Mouse (Mus musculus) ES-E14 (cell line): Measurements from ENCODE around the gene Fam171a1. TPM values are rescaled to one million over a fixed set of nuclear protein-coding genes. Genes with fewer than 3 reads are reported as not detected.

Experiments used
- DNase-seq: peaks from one replicate; pipeline ENCODE4 v3.0.0-alpha.2; 2013; ENCODE audit warnings: low read depth, low spot score
- H3K27ac ChIP-seq: 2 replicates; pipeline ENCODE4 v1.5.1; 2012; ENCODE audit warnings: low read depth, mild to moderate bottlenecking, low read length, moderate library complexity, mixed read lengths; ENCODE audit not compliant: poor library complexity, insufficient read depth, severe bottlenecking
- H3K36me3 ChIP-seq: 2 replicates; pipeline ENCODE4 v1.6.1; 2012; ENCODE audit warnings: mild to moderate bottlenecking, low read length, moderate library complexity, mixed read lengths; ENCODE audit not compliant: control insufficient read depth, poor library complexity, insufficient read depth, severe bottlenecking
- H3K4me1 ChIP-seq, 2 experiments: fragments of 150-350 bp in 1 of 2; sonication (generic) in 1 of 2; 2 replicates each; pipeline ENCODE4 v1.6.1; 2012; ENCODE audit warnings: low read length in 2 of 2, mild to moderate bottlenecking in 1 of 2, mixed read lengths in 1 of 2; ENCODE audit not compliant: control insufficient read depth in 2 of 2, insufficient read depth in 2 of 2, poor library complexity in 1 of 2
- H3K4me3 ChIP-seq, 2 experiments: fragments of 150-350 bp in 1 of 2; sonication (generic) in 1 of 2; 2 replicates each; pipeline ENCODE4 v1.5.1; 2012; ENCODE audit warnings: low read length in 2 of 2, low read depth in 1 of 2, mild to moderate bottlenecking in 1 of 2, mixed read lengths in 1 of 2; ENCODE audit not compliant: insufficient read depth in 1 of 2, poor library complexity in 1 of 2, severe bottlenecking in 1 of 2
- H3K9ac ChIP-seq: 2 replicates; pipeline ENCODE4 v1.6.1; 2012; ENCODE audit warnings: low read depth, mild to moderate bottlenecking, low read length, mixed read lengths; ENCODE audit not compliant: poor library complexity, insufficient read depth, severe bottlenecking
- H3K9me3 ChIP-seq: fragments of 150-350 bp; sonication (generic); 2 replicates; pipeline ENCODE4 v1.6.1; 2012; ENCODE audit warnings: low read depth, mild to moderate bottlenecking, low read length; ENCODE audit not compliant: control insufficient read depth, insufficient read depth
- CHD2 ChIP-seq: IDR thresholded peaks from 2 replicates; pipeline ENCODE4 v1.6.1; 2014; ENCODE audit warnings: mild to moderate bottlenecking, low read depth, low read length, inconsistent platforms
- HCFC1 ChIP-seq: IDR thresholded peaks from 2 replicates; pipeline ENCODE4 v1.6.1; 2012; ENCODE audit warnings: low read length, inconsistent platforms, borderline replicate concordance; ENCODE audit not compliant: insufficient read depth
- MAFK ChIP-seq: IDR thresholded peaks from 2 replicates; pipeline ENCODE4 v1.6.1; 2014; ENCODE audit warnings: mild to moderate bottlenecking, low read depth, low read length, inconsistent platforms; ENCODE audit not compliant: insufficient read depth
- ZC3H11A ChIP-seq: IDR thresholded peaks from 2 replicates; pipeline ENCODE4 v1.6.1; 2012; ENCODE audit warnings: low read depth, mild to moderate bottlenecking, inconsistent platforms, low read length, borderline replicate concordance
- ZNF384 ChIP-seq: IDR thresholded peaks from 2 replicates; pipeline ENCODE4 v1.6.1; 2012; ENCODE audit warnings: low read depth, low read length, inconsistent platforms
- in situ Hi-C, 2 experiments: fragments of 600-800 bp; cut with MboI; formaldehyde crosslinking; loops; one replicate each; pipeline ENCODE4 v1.15.1; 2025; ENCODE audit warnings: low sequenced_read_pairs in 2 of 2, inconsistent platforms in 1 of 2; ENCODE audit not compliant: unreplicated experiment in 2 of 2
- total RNA-seq: library from RNA; depleted of rRNA; stranded (reverse); fragments of 300-350 nt; gene quantifications from 2 replicates; pipeline ENCODE4 v1.2.3, GENCODE M21; 2012

The Fam171a1 gene
- total RNA-seq, 1 experiment = 8.1 TPM

- no peak overlapping the region for H3K27ac ChIP-seq
- H3K36me3 ChIP-seq = no peaks in the 10 kb centered on the region
- TF ChIP-seq MAFK (no peak), ZNF384 (no peak), ZC3H11A (no peak), HCFC1 (no peak), CHD2 (no peak)
- no peak for DNase-seq
- H3K4me1 ChIP-seq = 0 out of 4 replicates have a peak, but pooled peaks cover 0 to under 1% of the 10 kb centered on the region in 2 experiments
- in situ Hi-C loops = no loop called here
- no peaks in the 10 kb centered on the region for H3K9me3 ChIP-seq
- H3K4me3 ChIP-seq = no peak overlapping the region
- no peak overlapping the region for H3K9ac ChIP-seq
These were observed 62.7 kb downstream of the Fam171a1 start for GRCm38 (mm10) chr2:3176751-3177150.

- no peaks in the 10 kb centered on the region for H3K9me3 ChIP-seq
- H3K4me1 ChIP-seq = 0 out of 4 replicates have a peak, but pooled peaks cover 0 to 5% of the 10 kb centered on the region in 2 experiments
- no peak for TF ChIP-seq MAFK
- in situ Hi-C loops = no loop called here
- no peak overlapping the region for H3K4me3 ChIP-seq
- no peaks in the 10 kb centered on the region for H3K36me3 ChIP-seq
- no peak overlapping the region for H3K27ac ChIP-seq
- no peak for DNase-seq
- no peak overlapping the region for H3K9ac ChIP-seq
These were observed 66.5 kb downstream of the Fam171a1 start for GRCm38 (mm10) chr2:3180550-3180949.

GRCm38 (mm10) chr2:3183656-3184055, 69.6 kb downstream of the Fam171a1 start:
- in situ Hi-C loops = no loop called here
- H3K4me3 ChIP-seq = no peak overlapping the region
- no peaks in the 10 kb centered on the region for H3K9me3 ChIP-seq
- TF ChIP-seq MAFK (no peak), HCFC1 (no peak), ZC3H11A (no peak), CHD2 (no peak), ZNF384 (no peak)
- no peak for DNase-seq
- no peak overlapping the region for H3K27ac ChIP-seq
- H3K4me1 ChIP-seq = 0 out of 4 replicates have a peak, but pooled peaks cover 0 to 5% of the 10 kb centered on the region in 2 experiments
- no peak overlapping the region for H3K9ac ChIP-seq
- no peaks in the 10 kb centered on the region for H3K36me3 ChIP-seq

- TF ChIP-seq MAFK (no peak), HCFC1 (no peak), CHD2 (no peak), ZC3H11A (no peak), ZNF384 (no peak)
- H3K4me3 ChIP-seq = no peak overlapping the region
- in situ Hi-C loops = no loop called here
- H3K4me1 ChIP-seq = 0 out of 4 replicates have a peak, but pooled peaks cover 0 to 5% of the 10 kb centered on the region in 2 experiments
- H3K9ac ChIP-seq = no peak overlapping the region
- no peak for DNase-seq
- H3K9me3 ChIP-seq = no peaks in the 10 kb centered on the region
- H3K27ac ChIP-seq = no peak overlapping the region
- H3K36me3 ChIP-seq = no peaks in the 10 kb centered on the region
These were observed 71.3 kb downstream of the Fam171a1 start for GRCm38 (mm10) chr2:3185335-3185734.
